Mouse (Mus musculus) liver, embryonic 13.5 days (tissue): Measurements from ENCODE around the gene Col5a1. TPM values are rescaled to one million over a fixed set of nuclear protein-coding genes. Genes with fewer than 3 reads are reported as not detected.

Source experiments
- ATAC-seq: fragments of 200-750 bp; cut with Nextera tagmentation; 2 replicates; pipeline ENCODE4 v1.8.0; 2017; ENCODE audit warnings: low read depth, mild to moderate bottlenecking, moderate number of reproducible peaks, moderate library complexity
- DNase-seq: peaks from one replicate; pipeline ENCODE4 v3.0.0; 2022
- H3K27ac ChIP-seq: fragments of 300-500 bp; sonication (generic); 2 replicates; pipeline ENCODE4 v1.5.1; 2015; ENCODE audit warnings: moderate library complexity, mild to moderate bottlenecking, inconsistent platforms
- H3K27me3 ChIP-seq: fragments of 300-500 bp; sonication (generic); 2 replicates; pipeline ENCODE4 v1.6.1; 2015; ENCODE audit warnings: mild to moderate bottlenecking, inconsistent platforms
- H3K36me3 ChIP-seq: fragments of 300-500 bp; sonication (generic); 2 replicates; pipeline ENCODE4 v1.6.1; 2015; ENCODE audit warnings: mild to moderate bottlenecking, inconsistent platforms
- H3K4me1 ChIP-seq: fragments of 300-500 bp; sonication (generic); replicated peaks from 2 replicates; pipeline ENCODE4 v1.6.1; 2015; ENCODE audit warnings: inconsistent platforms
- H3K4me2 ChIP-seq: fragments of 300-500 bp; sonication (generic); 2 replicates; pipeline ENCODE4 v1.6.1; 2015; ENCODE audit warnings: inconsistent platforms, mild to moderate bottlenecking, moderate library complexity
- H3K4me3 ChIP-seq: fragments of 300-500 bp; sonication (generic); replicated peaks from 2 replicates; pipeline ENCODE4 v1.5.1; 2015; ENCODE audit warnings: mild to moderate bottlenecking, inconsistent platforms
- H3K9ac ChIP-seq: fragments of 300-500 bp; sonication (generic); 2 replicates; pipeline ENCODE4 v1.6.1; 2015; ENCODE audit warnings: mild to moderate bottlenecking, inconsistent platforms
- H3K9me3 ChIP-seq: fragments of 300-500 bp; sonication (generic); replicated peaks from 2 replicates; pipeline ENCODE4 v1.6.1; 2016; ENCODE audit warnings: inconsistent platforms
- WGBS: fragments of 180-500 bp; shearing (Covaris S2); methylation state at CpG from one replicate; pipeline ENCODE4 v1.1.7; 2015; ENCODE audit not compliant: insufficient replicate concordance; 5-methylcytosine and 5-hydroxymethylcytosine counted together
- polyA plus RNA-seq: library from polyadenylated mRNA; unstranded; fragments of >200 nt; fragmentation: Nextera tagmentation; extraction: Ambion mirVana; gene quantifications from 2 replicates; pipeline ENCODE4 v1.2.1, GENCODE M21; 2015

The Col5a1 gene
- polyA plus RNA-seq, 1 experiment from 2014 or later = 11.1 TPM

DNA sequence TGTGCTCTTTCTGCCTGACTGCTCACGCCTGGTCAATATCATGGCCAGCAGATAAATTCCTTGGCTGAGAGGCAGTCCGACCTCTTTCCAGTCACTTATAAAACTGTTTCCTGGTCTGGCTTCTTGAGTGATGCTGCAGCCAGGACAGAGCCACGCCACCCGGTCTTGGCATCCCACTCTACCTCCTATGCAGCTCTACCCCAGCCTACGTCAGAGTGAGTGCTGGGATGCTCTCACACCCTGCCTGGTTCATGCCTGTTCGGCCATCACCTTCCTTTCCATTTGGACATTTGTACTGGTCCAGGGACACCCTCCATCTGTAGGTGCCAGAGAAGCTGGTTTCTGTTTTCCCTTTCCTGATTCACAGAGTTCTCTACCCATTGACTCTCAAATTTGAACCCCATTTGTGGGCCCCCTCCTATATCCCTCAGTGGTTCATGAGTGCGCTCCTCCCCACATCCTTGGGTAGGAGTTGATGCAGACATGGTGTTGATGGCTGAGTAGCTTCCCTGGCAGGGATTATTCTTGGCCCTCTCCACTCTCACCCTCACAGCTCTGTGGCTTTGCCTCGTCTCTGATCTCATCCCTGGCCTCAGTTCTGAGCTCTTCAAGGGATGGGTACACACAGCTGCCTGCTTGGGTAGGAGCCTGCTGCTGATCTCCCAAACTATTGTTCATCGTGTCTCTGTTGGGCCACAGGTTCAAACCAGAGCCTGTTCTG is 15.5 kb downstream of the Col5a1 start:
- Histone ChIP-seq H3K27me3 (no peaks in the 10 kb centered on the region), H3K9ac (no peak overlapping the region), H3K4me1 (no peaks in the 10 kb centered on the region), H3K36me3 (no peaks in the 10 kb centered on the region), H3K4me3 (no peak overlapping the region), H3K9me3 (no peaks in the 10 kb centered on the region), H3K27ac (no peak overlapping the region), H3K4me2 (no peak overlapping the region)
- DNase-seq = no peak
- no peak for ATAC-seq
- 63% methylated on average over 9 of the region's 9 CpGs for WGBS

DNA sequence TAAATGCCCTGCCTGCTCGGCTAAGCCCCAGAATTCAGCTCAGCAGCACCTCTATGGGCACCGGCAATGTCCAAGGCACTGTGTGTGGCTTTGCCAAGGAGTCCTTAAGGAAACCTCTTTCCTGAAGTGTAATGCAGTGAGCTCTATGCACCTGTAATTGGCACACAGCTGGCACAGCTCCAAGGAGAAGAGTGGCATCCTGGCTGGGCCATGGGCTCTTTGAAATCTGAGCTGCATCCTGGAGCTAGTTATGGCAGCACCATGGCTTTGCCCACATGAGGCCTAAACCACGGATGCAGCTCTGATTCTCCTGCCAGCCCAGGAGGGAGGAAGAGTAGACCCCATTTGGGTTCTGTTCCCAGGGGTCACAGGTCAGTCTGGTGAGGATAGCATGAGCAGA is 16.1 kb downstream of the Col5a1 start:
- no peak overlapping the region for H3K4me3 ChIP-seq
- no peaks in the 10 kb centered on the region for H3K4me1 ChIP-seq
- no peak overlapping the region for H3K27ac ChIP-seq
- H3K36me3 ChIP-seq = no peaks in the 10 kb centered on the region
- H3K27me3 ChIP-seq = no peaks in the 10 kb centered on the region
- no peak overlapping the region for H3K9ac ChIP-seq
- 69% methylated on average over 3 of the region's 3 CpGs for WGBS
- no peaks in the 10 kb centered on the region for H3K9me3 ChIP-seq
- ATAC-seq = no peak
- no peak for DNase-seq
- no peak overlapping the region for H3K4me2 ChIP-seq

DNA sequence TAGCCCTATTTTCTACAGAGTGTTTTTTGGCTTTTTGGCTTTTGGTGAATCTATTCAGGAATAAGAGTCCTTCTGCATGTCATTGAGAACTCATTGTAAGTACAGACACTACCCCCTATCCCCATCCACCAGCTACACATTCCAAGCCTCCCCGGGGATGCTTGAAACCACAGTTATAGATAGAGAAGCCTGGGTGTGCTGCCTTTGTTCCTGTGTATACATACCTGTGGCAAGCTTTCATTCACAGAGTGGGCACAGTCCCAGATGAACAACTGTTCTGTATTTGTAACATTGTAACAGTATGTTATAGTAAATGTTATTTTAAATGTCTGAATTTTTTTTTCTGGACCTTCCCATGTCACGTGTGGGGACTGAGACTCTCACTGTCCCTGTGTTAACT is 19.2 kb downstream of the Col5a1 start:
- Histone ChIP-seq H3K27me3 (no peaks in the 10 kb centered on the region), H3K27ac (no peak overlapping the region), H3K9me3 (no peaks in the 10 kb centered on the region), H3K4me1 (no peaks in the 10 kb centered on the region), H3K4me3 (no peak overlapping the region), H3K9ac (no peak overlapping the region), H3K4me2 (no peak overlapping the region), H3K36me3 (no peaks in the 10 kb centered on the region)
- ATAC-seq = no peak
- no peak for DNase-seq
- 47% methylated on average over 2 of the region's 2 CpGs for WGBS

DNA sequence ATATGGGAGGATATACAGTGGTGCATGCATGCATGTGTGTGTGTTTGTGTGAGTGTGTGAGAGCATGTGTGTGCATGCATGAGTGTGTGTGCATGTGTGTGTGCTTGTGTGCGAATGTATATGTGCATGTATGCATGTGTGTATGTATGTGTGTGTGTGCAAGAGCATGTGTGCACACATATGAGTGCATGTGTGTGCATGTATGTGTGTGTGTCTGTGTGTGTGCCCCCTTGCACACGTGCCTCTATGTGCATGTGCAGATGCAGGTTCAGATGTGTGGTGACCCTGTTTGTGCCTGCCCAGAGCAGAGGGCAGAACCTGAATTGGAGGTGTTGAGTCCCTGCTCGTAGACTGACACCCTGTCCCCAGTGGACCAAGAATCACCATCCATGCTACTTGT is 24.3 kb downstream of the Col5a1 start:
- 63% methylated on average over 3 of the region's 3 CpGs for WGBS
- Histone ChIP-seq H3K36me3 (no peaks in the 10 kb centered on the region), H3K27ac (no peak overlapping the region), H3K4me1 (no peaks in the 10 kb centered on the region), H3K27me3 (no peaks in the 10 kb centered on the region), H3K9me3 (no peaks in the 10 kb centered on the region), H3K4me3 (no peak overlapping the region), H3K9ac (no peak overlapping the region), H3K4me2 (no peak overlapping the region)
- ATAC-seq = no peak
- DNase-seq = no peak

DNA sequence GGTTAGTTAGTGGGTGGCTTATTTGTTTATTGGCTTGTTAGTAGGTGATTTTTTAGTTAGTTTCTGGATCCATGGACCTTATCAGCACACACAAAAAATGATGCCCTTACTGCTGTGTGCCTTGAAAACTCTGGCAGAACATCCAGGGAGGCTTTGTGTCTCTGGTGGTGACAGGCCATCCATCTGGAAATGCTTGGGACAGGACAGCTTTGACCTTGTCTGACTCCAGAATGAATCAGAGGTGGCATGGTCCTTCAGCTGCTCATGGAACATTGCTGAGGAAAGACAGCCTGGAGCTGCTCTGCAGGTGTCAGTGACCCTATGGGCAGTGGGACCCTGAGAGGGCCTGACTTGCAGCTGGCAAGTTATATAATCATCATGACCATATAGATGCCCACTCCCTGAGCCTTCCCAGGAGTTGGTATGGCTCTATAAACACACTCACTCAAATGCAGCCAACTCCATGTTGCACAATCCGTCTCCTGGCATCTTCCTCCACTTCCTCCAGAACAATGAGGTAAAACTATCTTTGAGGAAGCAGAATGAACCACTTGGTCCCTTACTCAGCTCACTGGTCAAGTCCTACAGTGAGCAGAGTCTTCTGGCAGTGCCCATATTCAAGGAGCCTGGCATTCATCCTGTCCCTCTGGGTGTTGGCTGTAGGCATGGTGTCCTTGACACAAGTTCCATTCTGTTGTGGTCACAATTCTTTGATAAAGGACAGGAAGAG is 26.5 kb downstream of the Col5a1 start:
- Histone ChIP-seq H3K4me3 (no peak overlapping the region), H3K27me3 (no peaks in the 10 kb centered on the region), H3K9me3 (no peaks in the 10 kb centered on the region), H3K27ac (no peak overlapping the region), H3K9ac (no peak overlapping the region), H3K4me1 (peaks cover 8% of the 10 kb centered on the region), H3K4me2 (no peak overlapping the region), H3K36me3 (no peaks in the 10 kb centered on the region)
- DNase-seq = no peak
- no peak for ATAC-seq
- WGBS = 28% methylated on average over 1 of the region's 1 CpGs

DNA sequence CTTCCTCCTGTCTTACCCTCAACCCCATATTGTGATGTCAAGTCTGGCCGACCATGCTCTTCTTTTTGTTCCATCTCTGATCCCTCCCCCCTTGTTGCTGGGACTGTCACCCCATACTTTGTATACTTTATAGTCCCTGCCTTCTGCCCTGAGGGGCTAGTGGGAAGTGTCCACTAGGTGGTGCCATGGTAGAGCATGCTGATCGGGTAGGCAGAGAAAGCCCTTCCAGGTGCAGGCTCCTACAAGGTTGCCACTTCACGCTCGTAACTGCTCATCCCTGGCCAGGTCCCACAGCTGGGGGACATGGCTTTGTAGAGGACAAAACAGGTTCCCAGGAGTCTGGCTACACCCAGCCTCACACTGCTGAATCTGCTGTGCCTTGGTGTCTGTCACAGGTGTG is 29.5 kb downstream of the Col5a1 start:
- H3K4me2 ChIP-seq = no peak overlapping the region
- peak; percentile 15 for DNase-seq

DNA sequence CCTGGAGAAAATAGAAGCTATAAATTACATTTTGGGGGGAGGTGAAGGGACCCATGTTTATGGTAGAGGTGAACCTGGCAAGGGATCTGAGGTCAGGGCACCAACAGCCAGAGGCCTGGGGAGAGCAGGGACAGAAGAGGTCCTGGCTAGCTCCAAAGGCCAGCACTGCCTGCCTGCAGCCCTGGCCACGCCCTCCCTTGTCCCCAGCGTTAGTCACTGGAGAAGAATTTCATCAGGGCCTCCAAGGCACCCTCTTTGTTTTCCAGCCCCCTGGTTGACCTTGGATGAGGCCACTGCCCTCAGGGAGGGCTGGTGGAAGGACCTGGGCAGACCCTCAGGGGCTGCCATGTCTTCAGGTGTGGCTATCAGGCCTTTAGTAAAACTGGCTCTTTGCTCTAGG is 30.1 kb downstream of the Col5a1 start:
- H3K9me3 ChIP-seq = no peaks in the 10 kb centered on the region
- no peak for ATAC-seq
- H3K36me3 ChIP-seq = no peaks in the 10 kb centered on the region
- 37% methylated on average over 2 of the region's 2 CpGs for WGBS
- DNase-seq = no peak
- no peak overlapping the region for H3K4me3 ChIP-seq
- no peak overlapping the region for H3K4me2 ChIP-seq
- peaks cover 8% of the 10 kb centered on the region for H3K4me1 ChIP-seq
- H3K9ac ChIP-seq = no peak overlapping the region
- H3K27me3 ChIP-seq = no peaks in the 10 kb centered on the region
- no peak overlapping the region for H3K27ac ChIP-seq

More for the DNA sequence above, 29.5 kb downstream of the Col5a1 start:
- no peak overlapping the region for H3K4me3 ChIP-seq
- 43% methylated on average over 4 of the region's 4 CpGs for WGBS
- no peaks in the 10 kb centered on the region for H3K27me3 ChIP-seq
- H3K9ac ChIP-seq = no peak overlapping the region
- ATAC-seq = no peak
- no peaks in the 10 kb centered on the region for H3K9me3 ChIP-seq
- H3K36me3 ChIP-seq = no peaks in the 10 kb centered on the region
- H3K4me1 ChIP-seq = peaks cover 8% of the 10 kb centered on the region
- no peak overlapping the region for H3K27ac ChIP-seq

DNA sequence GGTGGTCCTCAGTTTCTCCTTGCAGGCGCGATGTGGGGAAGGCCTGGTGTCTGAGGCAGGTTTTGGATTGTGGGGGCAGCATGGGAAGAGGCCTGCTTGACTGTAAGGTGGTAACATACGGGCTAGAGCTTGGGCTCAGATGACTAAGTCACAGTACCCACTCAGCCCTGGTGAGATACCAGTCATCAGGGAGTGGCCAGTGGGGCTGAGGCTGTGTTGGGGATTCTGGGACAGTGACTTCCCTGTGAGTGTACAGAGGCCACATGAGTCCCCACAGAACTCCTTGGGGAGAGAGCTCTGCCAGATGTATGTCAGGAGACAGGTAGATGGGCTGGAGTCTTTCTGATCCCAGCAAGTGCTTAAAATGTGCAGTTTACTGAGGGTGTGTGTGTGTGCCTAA is 31.0 kb downstream of the Col5a1 start:
- Histone ChIP-seq H3K27me3 (no peaks in the 10 kb centered on the region), H3K4me2 (no peak overlapping the region), H3K4me3 (no peak overlapping the region), H3K9ac (no peak overlapping the region), H3K27ac (no peak overlapping the region), H3K9me3 (no peaks in the 10 kb centered on the region), H3K36me3 (no peaks in the 10 kb centered on the region), H3K4me1 (peaks cover 8% of the 10 kb centered on the region)
- 64% methylated on average over 3 of the region's 3 CpGs for WGBS
- DNase-seq (no peak), ATAC-seq (no peak)

DNA sequence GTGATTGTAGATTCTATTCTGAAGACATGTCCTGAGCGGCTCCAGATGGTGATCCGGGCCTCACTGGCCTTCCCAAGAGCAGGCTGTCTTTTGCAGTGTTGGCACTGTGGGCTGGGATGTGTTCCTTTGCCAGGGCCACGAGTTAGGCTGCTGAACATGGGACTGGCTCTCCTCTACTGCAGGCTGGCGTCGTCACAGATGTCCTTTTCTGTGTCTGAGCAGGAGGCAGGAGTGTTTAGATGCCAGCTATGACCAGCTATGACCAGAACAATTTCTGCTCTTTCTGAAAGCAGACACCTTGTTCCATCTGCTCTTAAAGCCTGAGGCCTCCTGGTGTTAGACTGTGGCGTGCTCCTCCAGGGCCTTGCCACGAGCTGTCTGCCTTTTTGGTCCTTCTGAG is 31.9 kb downstream of the Col5a1 start:
- H3K27ac ChIP-seq = no peak overlapping the region
- H3K4me1 ChIP-seq = peaks cover 8% of the 10 kb centered on the region
- 57% methylated on average over 7 of the region's 7 CpGs for whole genome bisulfite sequencing
- H3K9ac ChIP-seq = no peak overlapping the region
- no peak for ATAC-seq
- H3K36me3 ChIP-seq = no peaks in the 10 kb centered on the region
- no peaks in the 10 kb centered on the region for H3K27me3 ChIP-seq
- no peak overlapping the region for H3K4me3 ChIP-seq
- DNase-seq = no peak
- no peaks in the 10 kb centered on the region for H3K9me3 ChIP-seq
- H3K4me2 ChIP-seq = no peak overlapping the region

DNA sequence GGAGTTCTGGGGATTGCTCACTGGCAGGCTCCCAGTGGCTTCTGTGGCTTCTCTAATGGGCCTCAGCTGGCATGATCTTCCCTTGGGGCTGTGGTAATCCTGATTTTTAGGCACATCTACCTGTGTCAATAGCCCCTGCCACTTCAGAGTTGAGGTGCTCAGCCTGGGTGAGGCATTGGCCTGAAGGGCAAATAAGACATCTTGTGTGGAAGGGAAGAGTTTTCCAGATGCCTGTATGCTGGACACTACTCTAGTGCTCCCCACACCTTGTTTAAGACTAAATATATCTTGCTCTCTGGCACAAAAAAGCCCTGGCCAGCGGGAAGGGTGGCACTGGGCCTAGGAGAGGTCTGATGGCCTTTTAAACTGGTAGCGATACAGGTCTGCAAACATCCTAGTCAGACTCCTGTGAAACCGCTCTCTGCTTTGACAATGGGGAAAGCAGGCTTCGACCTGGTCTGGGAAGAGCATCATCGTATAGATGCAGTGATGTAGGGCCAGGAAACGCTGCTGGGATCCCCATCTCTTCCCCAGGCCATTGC is 33.2 kb downstream of the Col5a1 start:
- no peaks in the 10 kb centered on the region for H3K27me3 ChIP-seq
- no peak for ATAC-seq
- no peak overlapping the region for H3K4me3 ChIP-seq
- H3K9ac ChIP-seq = no peak overlapping the region
- WGBS = 63% methylated on average over 6 of the region's 6 CpGs
- H3K4me2 ChIP-seq = no peak overlapping the region
- DNase-seq = no peak
- H3K27ac ChIP-seq = no peak overlapping the region
- H3K4me1 ChIP-seq = peaks cover 8% of the 10 kb centered on the region
- H3K36me3 ChIP-seq = no peaks in the 10 kb centered on the region
- H3K9me3 ChIP-seq = no peaks in the 10 kb centered on the region

DNA sequence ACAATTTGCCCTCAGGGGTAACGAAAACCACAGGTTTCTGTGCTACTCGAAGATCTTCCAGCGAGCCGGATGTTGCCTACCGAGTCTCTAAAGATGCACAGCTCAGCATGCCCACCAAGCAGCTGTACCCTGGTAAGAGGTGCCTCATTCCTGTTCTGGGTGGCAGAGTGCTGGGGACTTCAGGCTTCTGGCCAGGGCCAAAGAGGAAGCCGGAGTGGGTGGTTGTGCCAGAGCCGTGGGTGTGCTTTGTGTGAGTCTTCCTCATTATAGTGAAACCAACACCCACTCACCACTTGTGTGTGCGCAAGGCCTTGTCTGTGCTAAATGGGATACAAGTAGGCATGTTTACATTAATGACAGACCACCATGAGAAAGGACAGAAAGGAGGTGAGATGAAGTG is 35.8 kb downstream of the Col5a1 start:
- no peak overlapping the region for H3K4me2 ChIP-seq
- no peak overlapping the region for H3K4me3 ChIP-seq
- H3K36me3 ChIP-seq = no peaks in the 10 kb centered on the region
- H3K9ac ChIP-seq = no peak overlapping the region
- H3K4me1 ChIP-seq = no peaks in the 10 kb centered on the region
- H3K27ac ChIP-seq = no peak overlapping the region
- 0 out of 2 replicates have a peak, but pooled peaks cover 2% of the 10 kb centered on the region for H3K27me3 ChIP-seq
- no peaks in the 10 kb centered on the region for H3K9me3 ChIP-seq
- DNase-seq (no peak), ATAC-seq (no peak)
- 70% methylated on average over 8 of the region's 8 CpGs for WGBS

DNA sequence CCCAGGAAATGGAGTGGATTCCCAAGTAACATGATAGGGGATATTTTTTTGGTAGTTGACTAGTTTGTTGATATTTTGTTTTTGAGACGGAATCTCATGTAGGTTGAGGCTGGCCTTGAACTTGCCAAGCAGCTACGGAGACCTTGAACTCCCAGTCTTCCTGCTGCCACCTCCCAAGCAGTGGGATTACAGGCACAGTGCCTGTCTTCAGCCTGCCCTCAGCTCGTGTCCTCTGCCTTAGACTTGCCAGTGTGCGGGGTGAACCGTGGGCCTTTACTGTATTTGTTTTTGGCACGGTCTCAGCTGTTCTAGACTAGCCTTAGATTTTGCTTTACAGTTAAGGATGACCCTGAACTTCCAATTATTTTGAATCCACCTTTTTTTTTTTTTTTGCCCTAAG is 37.5 kb downstream of the Col5a1 start:
- Histone ChIP-seq H3K4me1 (no peaks in the 10 kb centered on the region), H3K4me2 (no peak overlapping the region), H3K9me3 (no peaks in the 10 kb centered on the region), H3K4me3 (no peak overlapping the region), H3K9ac (no peak overlapping the region), H3K36me3 (no peaks in the 10 kb centered on the region), H3K27ac (no peak overlapping the region), H3K27me3 (0 out of 2 replicates have a peak, but pooled peaks cover 2% of the 10 kb centered on the region)
- ATAC-seq (no peak), DNase-seq (no peak)
- 68% methylated on average over 6 of the region's 6 CpGs for WGBS
